Mouse (Mus musculus) myocyte (in vitro differentiated cells): Measurements from ENCODE around the gene Susd6. TPM values are rescaled to one million over a fixed set of nuclear protein-coding genes. Genes with fewer than 3 reads are reported as not detected.

Experiments
- H3K27me3 ChIP-seq: one replicate; pipeline ENCODE4 v1.6.1; 2011; ENCODE audit not compliant: control insufficient read depth, insufficient read depth, insufficient read length
- H3K36me3 ChIP-seq: one replicate; pipeline ENCODE4 v1.6.1; 2011; ENCODE audit not compliant: control insufficient read depth, insufficient read depth
- H3K4me2 ChIP-seq: one replicate; pipeline ENCODE4 v1.6.1; 2011; ENCODE audit warnings: low read depth, control low read depth
- H3K4me3 ChIP-seq: one replicate; pipeline ENCODE4 v1.5.1; 2011; ENCODE audit warnings: mild to moderate bottlenecking, control low read depth, moderate library complexity
- H3K79me2 ChIP-seq: one replicate; pipeline ENCODE4 v1.6.1; 2011; ENCODE audit not compliant: control insufficient read depth, insufficient read depth
- H3ac ChIP-seq: one replicate; pipeline ENCODE4 v1.6.1; 2011; ENCODE audit not compliant: control insufficient read depth, insufficient read length
- CEBPB ChIP-seq: IDR thresholded peaks from 2 replicates; pipeline ENCODE4 v1.6.1; 2011; ENCODE audit warnings: mild to moderate bottlenecking, moderate library complexity; ENCODE audit not compliant: poor library complexity, insufficient read depth, severe bottlenecking
- E2F4 ChIP-seq: IDR thresholded peaks from one replicate; pipeline ENCODE4 v1.6.1; 2011; ENCODE audit warnings: mild to moderate bottlenecking, control low read depth, moderate library complexity; ENCODE audit not compliant: insufficient read depth
- MAX ChIP-seq: IDR thresholded peaks from one replicate; pipeline ENCODE4 v1.6.1; 2011; ENCODE audit warnings: low read depth, mild to moderate bottlenecking, control low read depth
- MYOD1 ChIP-seq, 3 experiments: IDR thresholded peaks; one replicate each; pipeline ENCODE4 v1.6.1; 2011; ENCODE audit warnings: control low read depth in 2 of 3, low read depth in 2 of 3, mild to moderate bottlenecking in 2 of 3, moderate library complexity in 1 of 3; ENCODE audit not compliant: insufficient read length in 2 of 3, control insufficient read depth in 1 of 3
- MYOG ChIP-seq, 3 experiments: IDR thresholded peaks; one replicate each; pipeline ENCODE4 v1.6.1; 2011; ENCODE audit warnings: control low read depth in 2 of 3, low read depth in 2 of 3, mild to moderate bottlenecking in 2 of 3; ENCODE audit not compliant: insufficient read length in 2 of 3, control insufficient read depth in 1 of 3, insufficient read depth in 1 of 3
- POLR2A ChIP-seq: IDR thresholded peaks from one replicate; pipeline ENCODE4 v1.6.1; 2011; ENCODE audit warnings: low read depth, mild to moderate bottlenecking, control low read depth, moderate library complexity; ENCODE audit not compliant: insufficient read length
- POLR2AphosphoS2 ChIP-seq: IDR thresholded peaks from one replicate; pipeline ENCODE4 v1.6.1; 2011; ENCODE audit warnings: low read depth, control low read depth; ENCODE audit not compliant: insufficient read length
- REST ChIP-seq: IDR thresholded peaks from one replicate; pipeline ENCODE4 v1.6.1; 2011; ENCODE audit warnings: mild to moderate bottlenecking, control low read depth, moderate library complexity; ENCODE audit not compliant: insufficient read depth, insufficient read length
- SRF ChIP-seq: IDR thresholded peaks from one replicate; pipeline ENCODE4 v1.6.1; 2011; ENCODE audit warnings: low read depth; ENCODE audit not compliant: control insufficient read depth, insufficient read length
- TCF12 ChIP-seq: IDR thresholded peaks from one replicate; pipeline ENCODE4 v1.6.1; 2011; ENCODE audit warnings: mild to moderate bottlenecking, control low read depth; ENCODE audit not compliant: poor library complexity, insufficient read depth, severe bottlenecking
- TCF3 ChIP-seq: IDR thresholded peaks from one replicate; pipeline ENCODE4 v1.6.1; 2011; ENCODE audit warnings: low read depth, control low read depth; ENCODE audit not compliant: insufficient read length
- USF1 ChIP-seq: IDR thresholded peaks from one replicate; pipeline ENCODE4 v1.6.1; 2011; ENCODE audit warnings: low read depth, mild to moderate bottlenecking, control low read depth, moderate library complexity
- polyA plus RNA-seq: library from polyadenylated mRNA; unstranded; fragments of >200 nt; fragmentation: generic; extraction: Trizol; gene quantifications from one replicate; pipeline ENCODE4 v1.2.1, GENCODE M21; 2012; ENCODE audit warnings: missing spikeins

Susd6 gene
- polyA plus RNA-seq, 1 experiment: 64.0 TPM

DNA sequence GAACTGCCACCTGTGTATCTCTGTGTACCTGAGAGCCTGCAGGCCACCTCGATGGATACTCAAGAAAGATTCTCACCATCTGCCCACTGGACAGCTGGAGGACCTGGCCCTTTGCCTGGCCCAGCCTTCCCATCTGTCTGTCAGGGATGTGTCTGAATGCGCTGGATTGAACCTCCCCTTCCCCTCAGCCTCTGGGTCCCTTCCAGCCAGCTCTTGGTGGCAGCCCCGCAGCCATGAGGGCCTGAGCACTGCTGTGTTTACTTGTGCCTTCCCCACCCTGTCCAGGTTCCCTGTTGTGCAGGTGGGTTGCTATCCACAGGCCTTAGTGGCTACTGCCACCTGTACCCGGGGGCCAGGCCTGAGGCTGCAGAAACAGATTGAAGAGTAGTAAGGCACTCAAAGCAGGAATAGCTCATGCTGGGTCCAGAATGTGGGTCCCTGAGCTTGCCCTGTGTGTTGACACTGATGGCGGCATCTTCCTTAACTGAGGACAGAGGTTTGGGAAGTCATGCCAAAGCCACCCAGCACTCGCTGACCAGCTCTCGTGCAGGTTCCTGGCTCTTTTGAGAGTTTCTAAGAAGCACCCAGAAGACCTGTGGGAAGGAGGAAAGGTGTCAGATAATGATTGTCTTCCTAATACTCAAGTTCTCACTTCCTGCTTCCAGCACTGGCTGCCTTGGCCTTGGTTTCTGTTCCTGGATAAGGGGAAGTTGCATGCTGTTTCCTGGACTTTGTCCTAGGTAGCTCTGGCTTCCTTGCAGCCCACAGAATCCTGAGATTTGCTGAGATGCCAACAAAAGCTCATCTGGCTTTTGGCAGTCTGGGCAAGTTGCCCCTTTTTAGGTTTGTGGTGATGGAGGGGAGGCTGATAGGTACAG, 87.1 kb downstream of the Susd6 start:
- Histone ChIP-seq H3ac (no peak overlapping the region), H3K36me3 (peaks cover 32% of the 10 kb centered on the region), H3K79me2 (no peaks in the 10 kb centered on the region), H3K4me3 (no peak overlapping the region), H3K4me2 (peak overlapping the region; percentile 46), H3K27me3 (no peaks in the 10 kb centered on the region)
- TF ChIP-seq MYOD1 (IDR thresholded peaks at IDR 0.05; ENCODE audit: control insufficient read depth in 1 of 3, insufficient read length in 2 of 3, low read depth in 2 of 3) (peak; percentile 28 to 89 (median 83)), CEBPB (no peak), POLR2A (no peak), TCF12 (peak; percentile 56), USF1 (no peak), MAX (no peak), SRF (no peak), REST (no peak), E2F4 (no peak), POLR2AphosphoS2 (no peak), TCF3 (no peak), MYOG (IDR thresholded peaks at IDR 0.05; ENCODE audit: control insufficient read depth in 1 of 3, insufficient read depth in 1 of 3, insufficient read length in 2 of 3, low read depth in 2 of 3) (peak; percentile 48 to 94 (median 81))

DNA sequence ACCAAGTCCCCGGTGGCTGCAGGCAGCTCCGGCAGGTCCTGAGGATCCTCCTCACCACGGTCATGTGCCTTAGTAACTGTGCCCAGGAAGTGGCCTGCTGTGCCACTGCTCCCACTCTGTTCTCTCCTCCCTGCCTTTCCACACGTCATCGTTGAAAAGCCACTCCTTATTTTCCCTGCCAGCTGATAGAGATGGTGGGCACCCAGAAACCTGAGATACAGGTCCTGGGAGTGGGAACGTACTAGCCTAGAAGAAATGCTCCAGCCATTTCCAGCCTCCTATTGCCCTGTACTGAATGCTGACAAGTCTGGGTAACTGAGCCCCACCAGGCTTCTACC, 87.8 kb downstream of the Susd6 start:
- Histone ChIP-seq H3K27me3 (no peaks in the 10 kb centered on the region), H3K4me3 (no peak overlapping the region), H3K4me2 (peak overlapping the region; percentile 46), H3K36me3 (peaks cover 32% of the 10 kb centered on the region), H3ac (no peak overlapping the region), H3K79me2 (no peaks in the 10 kb centered on the region)
- TF ChIP-seq USF1 (no peak), MYOG (IDR thresholded peaks at IDR 0.05; ENCODE audit: control insufficient read depth in 1 of 3, insufficient read depth in 1 of 3, insufficient read length in 2 of 3, low read depth in 2 of 3) (peak in 1 of 3 experiments; percentile 27), TCF3 (no peak), POLR2A (peak; percentile 45), CEBPB (no peak), TCF12 (no peak), E2F4 (no peak), MYOD1 (IDR thresholded peaks at IDR 0.05; ENCODE audit: control insufficient read depth in 1 of 3, insufficient read length in 2 of 3, low read depth in 2 of 3) (peak in 1 of 3 experiments; percentile 28), POLR2AphosphoS2 (peak; percentile 36), REST (no peak), MAX (no peak), SRF (no peak)

DNA sequence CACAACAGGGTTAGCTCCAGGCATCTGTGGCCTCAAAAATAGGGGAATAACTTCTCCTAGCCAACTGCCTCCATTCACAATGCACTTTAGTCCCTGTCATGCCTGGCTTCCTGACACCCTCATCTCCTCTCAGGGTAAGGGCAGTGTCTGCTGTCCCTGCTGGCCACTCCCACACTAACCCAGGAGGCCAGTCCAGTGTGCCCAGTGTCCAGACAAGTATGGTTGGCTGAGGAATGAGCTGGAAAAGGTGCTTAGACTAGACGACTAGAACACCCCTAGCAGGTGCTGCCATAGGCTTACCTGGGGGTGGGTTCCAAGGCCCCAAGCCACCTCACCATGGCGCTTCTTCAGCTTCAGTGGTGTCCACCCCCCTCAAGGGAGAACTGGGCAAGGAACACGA, 88.3 kb downstream of the Susd6 start:
- H3K4me2 ChIP-seq: peak overlapping the region; percentile 37
- H3K27me3 ChIP-seq: no peaks in the 10 kb centered on the region
- peaks cover 27% of the 10 kb centered on the region for H3K36me3 ChIP-seq
- no peaks in the 10 kb centered on the region for H3K79me2 ChIP-seq
- H3K4me3 ChIP-seq: no peak overlapping the region
- H3ac ChIP-seq: no peak overlapping the region
- TF ChIP-seq REST: no peak
- 0 out of 2 replicates have a peak, but pooled peaks have one; percentile 3 for TF ChIP-seq CEBPB
- no peak for TF ChIP-seq SRF
- TF ChIP-seq MYOD1 (IDR thresholded peaks at IDR 0.05; ENCODE audit: control insufficient read depth in 1 of 3, insufficient read length in 2 of 3, low read depth in 2 of 3): peak in 1 of 3 experiments; percentile 59
- TF ChIP-seq TCF3: no peak
- TF ChIP-seq POLR2AphosphoS2: peak; percentile 70
- peak; percentile 38 for TF ChIP-seq POLR2A
- TF ChIP-seq USF1: no peak
- TF ChIP-seq MYOG (IDR thresholded peaks at IDR 0.05; ENCODE audit: control insufficient read depth in 1 of 3, insufficient read depth in 1 of 3, insufficient read length in 2 of 3, low read depth in 2 of 3): peak; percentile 26 to 58 (median 39)

DNA sequence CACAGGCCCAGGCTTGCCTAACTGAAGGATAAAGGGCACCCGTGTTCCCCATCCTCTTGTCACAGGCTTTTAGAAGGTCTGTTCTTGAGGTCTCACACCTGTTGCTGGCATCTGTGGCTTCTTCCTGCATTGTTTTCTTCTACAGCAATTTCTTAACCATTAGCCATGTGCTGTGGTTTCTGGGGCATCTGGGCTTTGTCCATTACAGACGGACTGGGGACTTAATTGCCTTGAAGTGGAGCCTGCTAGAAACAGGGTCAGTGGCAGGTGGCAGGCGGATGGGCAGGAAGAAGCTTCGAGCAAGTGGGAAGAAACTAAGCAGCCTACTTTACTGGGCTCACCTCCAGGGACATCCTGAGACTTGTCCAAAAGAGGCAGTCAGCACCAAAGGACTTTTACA, 89.0 kb downstream of the Susd6 start:
- H3K79me2 ChIP-seq: no peaks in the 10 kb centered on the region
- H3K27me3 ChIP-seq: no peaks in the 10 kb centered on the region
- no peak overlapping the region for H3ac ChIP-seq
- TF ChIP-seq USF1: no peak
- TF ChIP-seq CEBPB: peak; percentile 63
- TF ChIP-seq REST: no peak
- no peak for TF ChIP-seq MAX
- peak; percentile 96 for TF ChIP-seq TCF12
- TF ChIP-seq POLR2A: no peak
- no peak for TF ChIP-seq POLR2AphosphoS2
- TF ChIP-seq MYOD1 (IDR thresholded peaks at IDR 0.05; ENCODE audit: control insufficient read depth in 1 of 3, insufficient read length in 2 of 3, low read depth in 2 of 3): peak; percentile 65 to 90 (median 89)
- no peak for TF ChIP-seq E2F4
- peak; percentile 26 to 96 (median 82) for TF ChIP-seq MYOG (IDR thresholded peaks at IDR 0.05; ENCODE audit: control insufficient read depth in 1 of 3, insufficient read depth in 1 of 3, insufficient read length in 2 of 3, low read depth in 2 of 3)
- no peak for TF ChIP-seq SRF
- peak; percentile 40 for TF ChIP-seq TCF3
- H3K4me3 ChIP-seq: no peak overlapping the region
- H3K36me3 ChIP-seq: peaks cover 21% of the 10 kb centered on the region
- H3K4me2 ChIP-seq: peak overlapping the region; percentile 37
